Mouse (Mus musculus): Measurements from ENCODE around the gene Etl4. TPM values are rescaled to one million over a fixed set of nuclear protein-coding genes. Genes with fewer than 3 reads are reported as not detected.

Gene Etl4
- total and polyA plus RNA-seq, 2 experiments, result 3.5 to 5.5 TPM

DNA sequence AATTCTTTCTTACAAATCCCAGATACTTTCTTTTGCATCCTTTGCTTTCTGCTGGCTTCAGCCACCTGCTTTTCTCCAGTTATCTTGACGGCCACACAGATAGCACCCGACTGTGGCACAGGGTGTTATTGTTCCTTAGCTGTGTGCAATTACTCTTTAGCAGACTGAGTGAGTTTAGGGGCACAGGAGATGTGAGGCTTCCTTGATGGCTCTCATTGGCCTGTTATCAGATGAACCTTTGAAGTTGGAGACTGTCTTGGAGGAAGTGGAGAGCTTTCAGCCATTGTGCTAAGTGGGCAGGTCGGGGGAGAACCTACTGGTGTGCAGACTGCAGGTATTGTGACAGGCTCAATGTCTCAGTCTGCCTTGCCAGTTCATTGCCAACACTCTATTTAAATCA lies 623.0 kb downstream of the Etl4 start:
- no peaks in the 10 kb centered on the region for H3K27me3 ChIP-seq (ENCODE audit: control insufficient read depth, insufficient read depth, low read length)
- H3K4me3 ChIP-seq (ENCODE audit: insufficient read depth, low read depth, low read length), result no peak overlapping the region
- H3K27ac ChIP-seq (replicated peaks; ENCODE audit: insufficient read depth, low read depth, low read length), result no peak overlapping the region
- peaks cover 5% of the 10 kb centered on the region for H3K36me3 ChIP-seq (ENCODE audit: control insufficient read depth, insufficient read depth, low read length)
- no peak overlapping the region for H3K9ac ChIP-seq (ENCODE audit: low read depth, low read length)
- DNase-seq (ENCODE audit: extremely low read depth, low read depth, low spot score), result no peak
- WGBS, result 67% methylated on average over 3 of the region's 3 CpGs
- no peaks in the 10 kb centered on the region; the same call in 1 of the 2 replicates for H3K79me2 ChIP-seq (ENCODE audit: control insufficient read depth, insufficient read depth, low read length)
- no peaks in the 10 kb centered on the region for H3K4me1 ChIP-seq (ENCODE audit: control insufficient read depth, insufficient read depth, low read length)
- TF ChIP-seq CTCF (IDR thresholded peaks at IDR 0.05; ENCODE audit: low read depth, low read length) (no peak), POLR2A (IDR thresholded peaks at IDR 0.05; ENCODE audit: extremely low read depth, insufficient read depth, low read length) (no peak)

DNA sequence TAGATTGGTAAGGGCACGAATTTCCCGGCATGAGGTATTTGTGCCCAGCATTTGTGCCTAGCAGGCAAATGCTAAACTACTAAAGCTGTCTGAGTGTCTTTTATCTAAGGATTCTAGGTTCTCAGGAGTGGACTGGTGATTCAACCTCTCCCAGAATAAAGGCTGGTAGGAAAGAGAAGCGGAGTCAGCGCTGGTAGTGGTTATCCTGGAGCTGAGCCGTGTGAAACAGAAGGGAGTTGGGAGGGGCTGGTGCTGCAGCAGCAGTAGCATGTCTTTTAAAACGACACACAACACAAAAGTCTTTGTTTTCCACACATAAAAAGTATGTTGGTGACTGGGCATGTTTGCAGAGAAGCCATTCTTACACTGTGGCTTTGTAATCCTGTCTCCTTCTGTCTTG lies 628.2 kb downstream of the Etl4 start:
- Histone ChIP-seq H3K27me3 (ENCODE audit: control insufficient read depth, insufficient read depth, low read length) (no peaks in the 10 kb centered on the region), H3K27ac (replicated peaks; ENCODE audit: insufficient read depth, low read depth, low read length) (no peak overlapping the region), H3K4me1 (ENCODE audit: control insufficient read depth, insufficient read depth, low read length) (peaks cover 10% of the 10 kb centered on the region), H3K4me3 (ENCODE audit: insufficient read depth, low read depth, low read length) (no peak overlapping the region), H3K79me2 (ENCODE audit: control insufficient read depth, insufficient read depth, low read length) (no peaks in the 10 kb centered on the region; the same call in 1 of the 2 replicates), H3K9ac (ENCODE audit: low read depth, low read length) (no peak overlapping the region), H3K36me3 (ENCODE audit: control insufficient read depth, insufficient read depth, low read length) (no peaks in the 10 kb centered on the region)
- no peak for TF ChIP-seq POLR2A (IDR thresholded peaks at IDR 0.05; ENCODE audit: extremely low read depth, insufficient read depth, low read length)
- WGBS, result 90% methylated on average over 6 of the region's 6 CpGs
- no peak for DNase-seq (ENCODE audit: extremely low read depth, low read depth, low spot score)

DNA sequence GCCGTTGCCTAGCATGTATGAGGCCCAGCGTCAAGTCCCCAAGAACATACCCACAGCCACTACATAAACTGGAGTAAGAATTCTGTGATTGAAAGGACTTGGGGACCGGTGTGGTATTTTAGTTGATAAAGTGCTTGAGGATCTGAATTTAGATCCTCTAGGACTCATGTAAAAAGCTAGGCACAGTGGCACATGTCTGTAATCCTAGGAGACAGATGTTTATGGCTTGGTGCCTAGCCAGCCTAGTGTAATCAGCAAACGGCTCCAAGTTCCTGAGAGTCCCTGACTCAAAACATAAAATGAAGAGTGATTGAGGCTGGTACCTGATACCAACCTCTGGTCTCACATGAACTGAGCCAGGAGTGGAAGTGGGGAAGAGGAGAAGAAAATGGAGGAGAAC lies 629.3 kb downstream of the Etl4 start:
- Histone ChIP-seq H3K4me1 (ENCODE audit: control insufficient read depth, insufficient read depth, low read length) (peaks cover 10% of the 10 kb centered on the region), H3K4me3 (ENCODE audit: insufficient read depth, low read depth, low read length) (no peak overlapping the region), H3K27ac (replicated peaks; ENCODE audit: insufficient read depth, low read depth, low read length) (no peak overlapping the region), H3K9ac (ENCODE audit: low read depth, low read length) (no peak overlapping the region), H3K36me3 (ENCODE audit: control insufficient read depth, insufficient read depth, low read length) (no peaks in the 10 kb centered on the region), H3K27me3 (ENCODE audit: control insufficient read depth, insufficient read depth, low read length) (no peaks in the 10 kb centered on the region), H3K79me2 (ENCODE audit: control insufficient read depth, insufficient read depth, low read length) (peaks cover 3% of the 10 kb centered on the region; the same call in 1 of the 2 replicates)
- WGBS, result 76% methylated on average over 4 of the region's 4 CpGs
- TF ChIP-seq CTCF (IDR thresholded peaks at IDR 0.05; ENCODE audit: low read depth, low read length) (no peak), POLR2A (IDR thresholded peaks at IDR 0.05; ENCODE audit: extremely low read depth, insufficient read depth, low read length) (no peak)
- DNase-seq (ENCODE audit: extremely low read depth, low read depth, low spot score), result no peak

DNA sequence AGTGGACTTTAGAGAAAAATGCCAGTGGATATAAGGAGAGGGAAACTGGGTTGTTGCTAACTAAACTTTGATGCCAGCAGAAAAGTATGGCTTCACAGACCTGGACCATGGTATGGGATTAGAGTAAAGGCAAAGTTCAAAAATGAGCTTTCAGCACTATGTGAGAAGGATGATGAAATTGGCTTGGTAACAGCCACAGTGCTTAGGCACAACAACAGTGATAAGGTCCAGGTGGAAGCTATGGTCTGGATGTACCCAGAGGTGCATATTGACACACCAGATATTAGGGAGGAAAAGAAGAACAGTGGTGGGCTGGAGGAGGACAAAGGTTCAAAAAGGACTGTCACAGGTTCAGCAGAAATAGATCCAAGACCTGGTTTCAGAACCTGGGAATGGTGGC lies 631.7 kb downstream of the Etl4 start:
- no peak overlapping the region for H3K27ac ChIP-seq (replicated peaks; ENCODE audit: insufficient read depth, low read depth, low read length)
- peaks cover 10% of the 10 kb centered on the region for H3K4me1 ChIP-seq (ENCODE audit: control insufficient read depth, insufficient read depth, low read length)
- peak; percentile 65 for DNase-seq (ENCODE audit: extremely low read depth, low read depth, low spot score)
- H3K27me3 ChIP-seq (ENCODE audit: control insufficient read depth, insufficient read depth, low read length), result no peaks in the 10 kb centered on the region
- no peaks in the 10 kb centered on the region for H3K36me3 ChIP-seq (ENCODE audit: control insufficient read depth, insufficient read depth, low read length)
- no peak overlapping the region for H3K4me3 ChIP-seq (ENCODE audit: insufficient read depth, low read depth, low read length)
- TF ChIP-seq POLR2A (IDR thresholded peaks at IDR 0.05; ENCODE audit: extremely low read depth, insufficient read depth, low read length) (no peak), CTCF (IDR thresholded peaks at IDR 0.05; ENCODE audit: low read depth, low read length) (no peak)
- no peak overlapping the region for H3K9ac ChIP-seq (ENCODE audit: low read depth, low read length)
- H3K79me2 ChIP-seq (ENCODE audit: control insufficient read depth, insufficient read depth, low read length), result 0 out of 2 replicates have a peak, but pooled peaks cover 3% of the 10 kb centered on the region

DNA sequence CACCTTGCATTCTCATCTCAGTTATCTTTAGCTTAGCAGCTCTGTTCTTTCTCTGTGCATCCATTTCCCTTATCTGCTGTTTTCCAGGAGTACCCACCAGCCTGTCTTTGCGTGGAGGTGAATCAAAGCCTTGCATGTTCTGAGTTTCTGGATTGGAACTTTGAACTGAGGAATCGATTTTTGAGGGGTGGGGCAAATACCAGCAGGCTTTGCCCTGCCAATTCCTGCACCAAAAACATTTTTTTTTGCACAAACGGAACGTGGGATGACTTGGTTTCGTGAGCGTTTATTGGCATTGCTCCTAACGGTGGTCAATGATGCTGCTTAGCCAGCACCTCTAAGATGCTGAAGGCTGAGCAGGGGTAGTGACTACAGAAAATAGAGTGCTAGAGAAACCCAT lies 632.7 kb downstream of the Etl4 start:
- 21% methylated on average over 7 of the region's 7 CpGs for WGBS

DNA sequence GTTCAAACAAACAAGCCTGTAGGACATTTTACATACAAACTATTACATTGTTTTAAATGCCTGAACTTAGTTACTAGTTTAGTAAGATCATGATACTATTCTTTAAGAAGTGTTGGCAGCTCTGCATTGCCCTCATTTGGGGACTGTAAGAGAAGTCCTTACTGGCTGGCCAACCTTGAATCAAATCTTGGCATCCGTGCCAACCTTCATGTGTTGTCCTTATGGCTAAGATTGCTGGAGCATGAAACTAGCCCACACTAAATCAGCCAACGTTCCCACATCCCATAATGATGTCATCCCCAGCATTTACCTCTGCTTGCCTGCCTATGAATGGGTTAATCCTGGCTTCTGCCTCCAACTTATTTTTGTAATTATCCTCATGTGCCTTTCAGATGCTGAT lies 636.0 kb downstream of the Etl4 start:
- no peak for DNase-seq (ENCODE audit: extremely low read depth, low read depth, low spot score)
- Histone ChIP-seq H3K36me3 (ENCODE audit: control insufficient read depth, insufficient read depth, low read length) (no peaks in the 10 kb centered on the region), H3K27ac (replicated peaks; ENCODE audit: insufficient read depth, low read depth, low read length) (no peak overlapping the region), H3K4me3 (ENCODE audit: insufficient read depth, low read depth, low read length) (no peak overlapping the region), H3K4me1 (ENCODE audit: control insufficient read depth, insufficient read depth, low read length) (peaks cover 15% of the 10 kb centered on the region), H3K79me2 (ENCODE audit: control insufficient read depth, insufficient read depth, low read length) (0 out of 2 replicates have a peak, but pooled peaks cover 3% of the 10 kb centered on the region), H3K9ac (ENCODE audit: low read depth, low read length) (no peak overlapping the region), H3K27me3 (ENCODE audit: control insufficient read depth, insufficient read depth, low read length) (no peaks in the 10 kb centered on the region)
- TF ChIP-seq CTCF (IDR thresholded peaks at IDR 0.05; ENCODE audit: low read depth, low read length) (no peak), POLR2A (IDR thresholded peaks at IDR 0.05; ENCODE audit: extremely low read depth, insufficient read depth, low read length) (no peak)
- WGBS, result 81% methylated on average over 2 of the region's 2 CpGs

More for the DNA sequence above, 632.7 kb downstream of the Etl4 start:
- peak; percentile 83 for DNase-seq (ENCODE audit: extremely low read depth, low read depth, low spot score)
- H3K79me2 ChIP-seq (ENCODE audit: control insufficient read depth, insufficient read depth, low read length), result 0 out of 2 replicates have a peak, but pooled peaks cover 3% of the 10 kb centered on the region
- no peak overlapping the region for H3K27ac ChIP-seq (replicated peaks; ENCODE audit: insufficient read depth, low read depth, low read length)
- TF ChIP-seq CTCF (IDR thresholded peaks at IDR 0.05; ENCODE audit: low read depth, low read length) (no peak), POLR2A (IDR thresholded peaks at IDR 0.05; ENCODE audit: extremely low read depth, insufficient read depth, low read length) (no peak)
- H3K4me3 ChIP-seq (ENCODE audit: insufficient read depth, low read depth, low read length), result no peak overlapping the region
- no peaks in the 10 kb centered on the region for H3K36me3 ChIP-seq (ENCODE audit: control insufficient read depth, insufficient read depth, low read length)
- H3K4me1 ChIP-seq (ENCODE audit: control insufficient read depth, insufficient read depth, low read length), result peaks cover 15% of the 10 kb centered on the region
- no peaks in the 10 kb centered on the region for H3K27me3 ChIP-seq (ENCODE audit: control insufficient read depth, insufficient read depth, low read length)
- H3K9ac ChIP-seq (ENCODE audit: low read depth, low read length), result no peak overlapping the region
